Mouse (Mus musculus) left cerebral cortex, postnatal 4 days (tissue): Measurements from ENCODE around the gene March8. TPM values are rescaled to one million over a fixed set of nuclear protein-coding genes. Genes with fewer than 3 reads are reported as not detected.

Experiments used
- DNase-seq: peaks from one replicate; pipeline ENCODE4 v3.0.0-alpha.2; 2022
- intact Hi-C: fragments of 180-260 bp; cut with DNase I; formaldehyde crosslinking; loops from one replicate; pipeline ENCODE4 v1.15.1; 2025
- total RNA-seq, 2 experiments: library from RNA; stranded (reverse); gene quantifications; 2 replicates each; pipeline ENCODE4 v1.2.3; 2021

The March8 gene
- total RNA-seq, 2 experiments from 2014 or later: 98.6 to 103 TPM

GRCm38 (mm10) chr6:116370216-116370976, 32.6 kb downstream of the March8 start:
- intact Hi-C loops: no loop called here
- no peak for DNase-seq

GRCm38 (mm10) chr6:116371500-116371899, 33.7 kb downstream of the March8 start:
- no peak for DNase-seq
- intact Hi-C loops: no loop called here

- DNase-seq: no peak
- intact Hi-C loops: no loop called here
These were observed 36.3 kb downstream of the March8 start for GRCm38 (mm10) chr6:116374136-116374535.

GRCm38 (mm10) chr6:116374618-116375017, 36.8 kb downstream of the March8 start:
- no peak for DNase-seq
- intact Hi-C loops: no loop called here

GRCm38 (mm10) chr6:116378892-116379291, 41.1 kb downstream of the March8 start:
- DNase-seq: no peak
- intact Hi-C loops: no loop called here

GRCm38 (mm10) chr6:116380157-116380556, 42.3 kb downstream of the March8 start:
- intact Hi-C loops: no loop called here
- DNase-seq: no peak

- intact Hi-C loops: no loop called here
- DNase-seq: no peak
These were observed 43.8 kb downstream of the March8 start for GRCm38 (mm10) chr6:116381605-116382004.

GRCm38 (mm10) chr6:116383582-116383981, 45.8 kb downstream of the March8 start:
- intact Hi-C loops: no loop called here

GRCm38 (mm10) chr6:116385194-116386044, 47.6 kb downstream of the March8 start:
- DNase-seq: no peak
- intact Hi-C loops: no loop called here

More at GRCm38 (mm10) chr6:116383582-116383981, 45.8 kb downstream of the March8 start:
- DNase-seq: peak; percentile 28

- no peak for DNase-seq
- intact Hi-C loops: no loop called here
These were observed 48.2 kb downstream of the March8 start for GRCm38 (mm10) chr6:116386045-116386415.

GRCm38 (mm10) chr6:116386506-116386905, 48.7 kb downstream of the March8 start:
- no peak for DNase-seq
- intact Hi-C loops: no loop called here

GRCm38 (mm10) chr6:116388068-116388467, 50.2 kb downstream of the March8 start:
- no peak for DNase-seq
- intact Hi-C loops: no loop called here

GRCm38 (mm10) chr6:116389481-116389880, 51.7 kb downstream of the March8 start:
- intact Hi-C loops: no loop called here
- DNase-seq: no peak

- no peak for DNase-seq
- intact Hi-C loops: no loop called here
These were observed 57.3 kb downstream of the March8 start for GRCm38 (mm10) chr6:116394916-116395648.

GRCm38 (mm10) chr6:116397621-116398020, 59.8 kb downstream of the March8 start:
- intact Hi-C loops: no loop called here

GRCm38 (mm10) chr6:116398136-116398535, 60.3 kb downstream of the March8 start:
- DNase-seq: no peak
- intact Hi-C loops: no loop called here

More at GRCm38 (mm10) chr6:116397621-116398020, 59.8 kb downstream of the March8 start:
- DNase-seq: no peak

- DNase-seq: peak; percentile 64
- intact Hi-C loops: no loop called here
These were observed 64.1 kb downstream of the March8 start for GRCm38 (mm10) chr6:116401746-116402423.

- intact Hi-C loops: no loop called here
- no peak for DNase-seq
These were observed 64.6 kb downstream of the March8 start for GRCm38 (mm10) chr6:116402426-116402825.

- DNase-seq: peak; percentile 21
- intact Hi-C loops: no loop called here
These were observed 67.4 kb downstream of the March8 start for GRCm38 (mm10) chr6:116405243-116405642.

- DNase-seq: no peak
- intact Hi-C loops: no loop called here
These were observed 67.9 kb downstream of the March8 start for GRCm38 (mm10) chr6:116405715-116406114.
